Mouse (Mus musculus): ENCODE measurements around the gene Zfp553. TPM values are rescaled to one million over a fixed set of nuclear protein-coding genes. Genes with fewer than 3 reads are reported as not detected.

The Zfp553 gene
- polyA plus RNA-seq, 1 experiment from 2014 or later: 58.8 TPM

DNA sequence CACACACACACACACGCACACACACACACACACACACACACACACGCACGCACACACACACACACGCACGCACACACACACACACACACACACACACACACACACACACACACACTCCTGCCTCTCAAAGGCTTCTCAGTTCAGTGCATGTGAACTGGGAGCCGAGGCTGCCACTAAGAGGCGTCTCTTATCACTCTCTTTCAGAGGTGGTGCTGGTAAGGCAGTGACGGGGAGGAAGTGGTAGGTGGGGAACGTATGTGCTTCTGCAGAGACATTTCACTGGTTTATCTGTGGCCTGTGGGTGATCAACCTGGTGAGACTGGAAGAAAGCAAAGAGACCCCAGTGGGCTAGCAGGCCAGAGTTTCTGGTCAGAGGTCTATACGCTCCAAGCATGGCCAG is 52.3 kb downstream of the Zfp553 start:
- 87% methylated on average over 5 of the region's 10 CpGs for WGBS
- no peak overlapping the region for H3K4me3 ChIP-seq

More for the DNA sequence above, 52.3 kb downstream of the Zfp553 start:
- Histone ChIP-seq H3K9ac (no peak overlapping the region), H3K4me2 (no peak overlapping the region), H3K9me3 (peaks cover 16% of the 10 kb centered on the region), H3K27ac (no peak overlapping the region), H3K27me3 (no peaks in the 10 kb centered on the region), H3K4me1 (replicated peaks) (no peaks in the 10 kb centered on the region), H3K36me3 (no peaks in the 10 kb centered on the region)
- no peak for ATAC-seq (ENCODE audit: low FRiP score)

Other genes starting within 250 kb of the Zfp553 start
- 4.5 and 5.2 TPM in 2 replicates for gene Mvp, start 218.4 kb upstream of the Zfp553 start, polyA plus RNA-seq (2015; fragmentation: Nextera tagmentation; extraction: Ambion mirVana)
- 0.45 and 1.1 TPM in 2 replicates for gene Pagr1b, start 216.6 kb upstream of the Zfp553 start, polyA plus RNA-seq (2015; fragmentation: Nextera tagmentation; extraction: Ambion mirVana)
- gene Pagr1a, start 215.7 kb upstream of the Zfp553 start, polyA plus RNA-seq (2015; fragmentation: Nextera tagmentation; extraction: Ambion mirVana): 41.8 and 53.4 TPM in 2 replicates
- gene Gm42742, start 212.0 kb upstream of the Zfp553 start, polyA plus RNA-seq (2015; fragmentation: Nextera tagmentation; extraction: Ambion mirVana): 66.8 and 73.4 TPM in 2 replicates
- gene Prrt2, start 211.8 kb upstream of the Zfp553 start, polyA plus RNA-seq (2015; fragmentation: Nextera tagmentation; extraction: Ambion mirVana): 18.3 and 19.2 TPM in 2 replicates
- gene Maz, start 206.0 kb upstream of the Zfp553 start, polyA plus RNA-seq (2015; fragmentation: Nextera tagmentation; extraction: Ambion mirVana): 59.8 and 60.8 TPM in 2 replicates
- 30.2 and 32.6 TPM in 2 replicates for gene Kif22, start 190.6 kb upstream of the Zfp553 start, polyA plus RNA-seq (2015; fragmentation: Nextera tagmentation; extraction: Ambion mirVana)
- not detected in 2 replicates for gene Zg16, start 145.7 kb upstream of the Zfp553 start, polyA plus RNA-seq (2015; fragmentation: Nextera tagmentation; extraction: Ambion mirVana)
- gene AI467606, start 141.7 kb upstream of the Zfp553 start, polyA plus RNA-seq (2015; fragmentation: Nextera tagmentation; extraction: Ambion mirVana): 1.5 and 2.1 TPM in 2 replicates
- 0.54 and 0.68 TPM in 2 replicates for gene Qprt, start 110.8 kb upstream of the Zfp553 start, polyA plus RNA-seq (2015; fragmentation: Nextera tagmentation; extraction: Ambion mirVana)
- 0.06 and 0.09 TPM in 2 replicates for gene Spn, start 95.2 kb upstream of the Zfp553 start, polyA plus RNA-seq (2015; fragmentation: Nextera tagmentation; extraction: Ambion mirVana)
- gene Cd2bp2, start 37.0 kb upstream of the Zfp553 start, polyA plus RNA-seq (2015; fragmentation: Nextera tagmentation; extraction: Ambion mirVana): 83.1 and 84.6 TPM in 2 replicates
- gene Tbc1d10b, start 24.6 kb upstream of the Zfp553 start, polyA plus RNA-seq (2015; fragmentation: Nextera tagmentation; extraction: Ambion mirVana): 28.0 and 31.3 TPM in 2 replicates
- 11.0 and 15.5 TPM in 2 replicates for gene Mylpf, start 24.2 kb upstream of the Zfp553 start, polyA plus RNA-seq (2015; fragmentation: Nextera tagmentation; extraction: Ambion mirVana)
- 21.8 and 23.1 TPM in 2 replicates for gene Sept1, start 69 bp downstream of the Zfp553 start, polyA plus RNA-seq (2015; fragmentation: Nextera tagmentation; extraction: Ambion mirVana)
- 54.4 and 57.4 TPM in 2 replicates for gene Zfp771, start 11.2 kb downstream of the Zfp553 start, polyA plus RNA-seq (2015; fragmentation: Nextera tagmentation; extraction: Ambion mirVana)
- 121 and 124 TPM in 2 replicates for gene Dctpp1, start 27.6 kb downstream of the Zfp553 start, polyA plus RNA-seq (2015; fragmentation: Nextera tagmentation; extraction: Ambion mirVana)
- gene Sephs2, start 41.0 kb downstream of the Zfp553 start, polyA plus RNA-seq (2015; fragmentation: Nextera tagmentation; extraction: Ambion mirVana): 59.7 and 60.7 TPM in 2 replicates
- 0.32 and 0.38 TPM in 2 replicates for gene Itgal, start 63.2 kb downstream of the Zfp553 start, polyA plus RNA-seq (2015; fragmentation: Nextera tagmentation; extraction: Ambion mirVana)
- 17.1 and 17.3 TPM in 2 replicates for gene Zfp768, start 112.5 kb downstream of the Zfp553 start, polyA plus RNA-seq (2015; fragmentation: Nextera tagmentation; extraction: Ambion mirVana)
- 8.1 and 8.6 TPM in 2 replicates for gene Zfp747, start 143.0 kb downstream of the Zfp553 start, polyA plus RNA-seq (2015; fragmentation: Nextera tagmentation; extraction: Ambion mirVana)
- 5.4 and 5.7 TPM in 2 replicates for gene 9130019O22Rik, start 154.1 kb downstream of the Zfp553 start, polyA plus RNA-seq (2015; fragmentation: Nextera tagmentation; extraction: Ambion mirVana)
- 7.7 TPM in 2 replicates for gene E430018J23Rik, start 160.6 kb downstream of the Zfp553 start, polyA plus RNA-seq (2015; fragmentation: Nextera tagmentation; extraction: Ambion mirVana)
- gene Zfp764, start 173.8 kb downstream of the Zfp553 start, polyA plus RNA-seq (2015; fragmentation: Nextera tagmentation; extraction: Ambion mirVana): 4.0 and 4.8 TPM in 2 replicates
- 34.1 and 35.0 TPM in 2 replicates for gene Zfp688, start 189.0 kb downstream of the Zfp553 start, polyA plus RNA-seq (2015; fragmentation: Nextera tagmentation; extraction: Ambion mirVana)
- 15.0 and 16.2 TPM in 2 replicates for gene Zfp689, start 216.1 kb downstream of the Zfp553 start, polyA plus RNA-seq (2015; fragmentation: Nextera tagmentation; extraction: Ambion mirVana)
- gene Prr14, start 226.6 kb downstream of the Zfp553 start, polyA plus RNA-seq (2015; fragmentation: Nextera tagmentation; extraction: Ambion mirVana): 40.5 and 44.0 TPM in 2 replicates
- 10.8 and 13.7 TPM in 2 replicates for gene Fbrs, start 246.1 kb downstream of the Zfp553 start, polyA plus RNA-seq (2015; fragmentation: Nextera tagmentation; extraction: Ambion mirVana)

Measured in hindbrain, embryonic 13.5 days (tissue).